Mouse (Mus musculus) liver, adult 2 months (tissue): ENCODE measurements around the gene 1700028J19Rik.

Experiments
- CTCF ChIP-seq: fragments of 200-500 bp; IDR thresholded peaks from 2 replicates; pipeline ENCODE4 v1.5.1; 2011; ENCODE audit warnings: low read depth, low read length, control low read depth
- POLR2A ChIP-seq: fragments of 200-500 bp; IDR thresholded peaks from 2 replicates; pipeline ENCODE4 v1.6.1; 2011; ENCODE audit warnings: low read length, control low read depth; ENCODE audit not compliant: insufficient read depth; ENCODE audit errors: extremely low read depth

DNA sequence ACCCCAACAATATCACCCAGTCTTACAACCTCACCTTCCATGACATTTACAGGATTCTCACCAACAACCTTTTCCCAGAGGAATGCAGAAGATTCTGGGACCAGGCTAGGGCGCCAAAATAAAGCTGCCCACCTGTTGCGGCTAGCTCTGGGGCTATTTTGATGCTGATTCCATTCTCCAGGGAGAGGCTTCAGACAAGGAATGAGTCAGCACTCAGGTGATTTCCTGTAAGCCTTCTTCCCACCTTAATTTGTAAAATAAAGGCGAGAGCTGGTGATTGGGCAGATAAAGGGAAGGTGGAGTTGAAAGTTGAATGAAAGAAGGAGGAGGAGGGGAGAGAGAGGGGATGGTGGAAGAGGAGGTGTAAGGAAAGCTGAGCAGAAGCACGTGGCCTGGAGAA, 44.9 kb upstream of the 1700028J19Rik start:
- TF ChIP-seq CTCF (no peak), POLR2A (no peak)
